8 mouse cellular contexts compared by ENCODE assay signal in the genomic region with DNA sequence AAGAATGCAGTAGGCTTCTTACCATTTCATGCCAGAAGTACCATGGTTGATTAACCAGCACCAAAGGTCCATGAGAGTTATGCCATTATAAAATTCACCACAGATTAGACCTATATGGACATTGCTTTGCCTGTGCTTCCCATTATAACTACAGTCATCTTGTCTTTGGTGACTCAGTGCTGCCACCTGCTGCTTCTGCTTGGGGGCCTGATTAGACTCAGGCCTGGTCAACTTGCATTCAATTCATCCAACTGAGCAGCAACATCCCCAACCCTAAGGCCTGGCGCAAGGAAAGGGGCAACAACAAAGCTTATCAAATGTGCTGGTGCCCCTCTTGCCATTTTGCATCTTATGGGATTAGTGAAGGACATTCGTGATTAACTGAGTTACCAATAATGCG. TPM values are rescaled to one million over a fixed set of nuclear protein-coding genes. Genes with fewer than 3 reads are reported as not detected.
DNase-seq lines count a peak whose midpoint lies in the region; ATAC-seq and TF ChIP-seq lines count a peak whose summit lies in the region.

No protein-coding gene starts in this region.

- no peak for TF ChIP-seq POLR2A in testis, adult 2 months (IDR thresholded peaks at IDR 0.05; ENCODE audit: control insufficient read depth, low read depth, low read length)

- no peaks in the 10 kb centered on the region for H3K27me3 ChIP-seq in heart, embryonic 11.5 days (ENCODE audit: control insufficient read depth, insufficient read depth, low read length)
- no peaks in the 10 kb centered on the region for H3K27me3 ChIP-seq in hindbrain, embryonic 14.5 days (ENCODE audit: control insufficient read depth, insufficient read depth, low read length)
- H3K27me3 ChIP-seq in testis, adult 2 months (ENCODE audit: control insufficient read depth, insufficient read depth, low read length) = no peaks in the 10 kb centered on the region

- ATAC-seq in heart, embryonic 11.5 days (replicated peaks; ENCODE audit: insufficient number of reproducible peaks, low FRiP score, low TSS enrichment) = no peak
- ATAC-seq in hindbrain, embryonic 14.5 days (ENCODE audit: low FRiP score) = no peak

- no peak overlapping the region for H3K4me3 ChIP-seq in heart, embryonic 11.5 days (ENCODE audit: low read depth, low read length)
- no peak overlapping the region for H3K4me3 ChIP-seq in hindbrain, embryonic 14.5 days (replicated peaks; ENCODE audit: low read length)
- no peak overlapping the region for H3K4me3 ChIP-seq in testis, adult 2 months (ENCODE audit: control insufficient read depth, low read depth, low read length)

- TF ChIP-seq CTCF in testis, adult 2 months (IDR thresholded peaks at IDR 0.05; ENCODE audit: control insufficient read depth, insufficient read depth, insufficient replicate concordance, low read depth, low read length) = peak; percentile 62; the same call in 1 of the 2 replicates

- no peak overlapping the region for H3K9ac ChIP-seq in heart, embryonic 11.5 days (ENCODE audit: low read depth, low read length)
- no peak overlapping the region for H3K9ac ChIP-seq in hindbrain, embryonic 14.5 days

- 86% methylated on average over 3 of the region's 3 CpGs for WGBS in heart, embryonic 11.5 days (ENCODE audit: insufficient replicate concordance)
- WGBS in hindbrain, embryonic 14.5 days = 91% methylated on average over 3 of the region's 3 CpGs

- no peaks in the 10 kb centered on the region for H3K9me3 ChIP-seq in heart, embryonic 11.5 days (replicated peaks; ENCODE audit: control insufficient read depth, low read length)
- H3K9me3 ChIP-seq in hindbrain, embryonic 14.5 days (ENCODE audit: control insufficient read depth, low read length) = no peaks in the 10 kb centered on the region

- peak; percentile 83 for DNase-seq in heart, adult 8-10 months (ENCODE audit: low spot score)
- DNase-seq in adrenal gland, postnatal 14 days = peak; percentile 86
- DNase-seq in embryo, embryonic 9.5 days (ENCODE audit: extremely low spot score) = peak; percentile 68
- DNase-seq in hindbrain, embryonic 14.5 days (ENCODE audit: low spot score) = peak; percentile 58
- peak; percentile 80 to 84 for DNase-seq in left cerebral cortex, adult 18-20 months (ENCODE audit: low spot score in 2 of 2)
- DNase-seq in naive thymus-derived CD4-positive, alpha-beta T cell, adult 2 months (ENCODE audit: low read depth) = peak; percentile 71

- no peaks in the 10 kb centered on the region; the same call in 1 of the 2 replicates for H3K36me3 ChIP-seq in heart, embryonic 11.5 days (ENCODE audit: control insufficient read depth, insufficient read depth, low read length)
- peaks cover 23% of the 10 kb centered on the region for H3K36me3 ChIP-seq in hindbrain, embryonic 14.5 days (replicated peaks; ENCODE audit: control insufficient read depth, insufficient read depth)
- H3K36me3 ChIP-seq in testis, adult 2 months (ENCODE audit: control insufficient read depth, insufficient read depth, low read length) = no peaks in the 10 kb centered on the region

- peaks cover 14% of the 10 kb centered on the region for H3K4me1 ChIP-seq in heart, embryonic 11.5 days (ENCODE audit: control insufficient read depth, insufficient read depth, low read length)
- no peaks in the 10 kb centered on the region for H3K4me1 ChIP-seq in hindbrain, embryonic 14.5 days (replicated peaks; ENCODE audit: control insufficient read depth, insufficient read depth, low read length)
- H3K4me1 ChIP-seq in testis, adult 2 months (ENCODE audit: control insufficient read depth, insufficient read depth, low read length) = no peaks in the 10 kb centered on the region

- H3K27ac ChIP-seq in heart, embryonic 11.5 days (ENCODE audit: low read depth, low read length) = no peak overlapping the region
- no peak overlapping the region for H3K27ac ChIP-seq in hindbrain, embryonic 14.5 days
- H3K27ac ChIP-seq in testis, adult 2 months (ENCODE audit: control insufficient read depth, insufficient read depth, low read depth, low read length) = no peak overlapping the region

- no peak overlapping the region for H3K4me2 ChIP-seq in heart, embryonic 11.5 days
- H3K4me2 ChIP-seq in hindbrain, embryonic 14.5 days (replicated peaks) = no peak overlapping the region

RNA-seq across cellular contexts. Expression of a gene that starts 19.3 kb away (rescaled TPM):
- total RNA-seq in heart, adult 8-10 months (2022) = 1 to 10 TPM; 5.6 to 8.6 (median 8.1) TPM
- 16.5 and 18.5 TPM in 2 replicates for polyA plus RNA-seq in heart, embryonic 11.5 days (2014; fragmentation: Nextera tagmentation; extraction: Ambion mirVana)
- total RNA-seq in adrenal gland, postnatal 14 days (2021) = 9.2 and 11.2 TPM in 2 replicates
- 27.5 and 28.3 TPM in 2 replicates for polyA plus RNA-seq in hindbrain, embryonic 14.5 days (2014; fragmentation: Nextera tagmentation; extraction: Ambion mirVana)
- 10 to 100 TPM; 21.0 to 23.3 TPM for total RNA-seq in left cerebral cortex, adult 18-20 months (2021)
- polyA plus RNA-seq in testis, adult 2 months (2012; rRNA removed) = 4.1 and 4.4 TPM in 2 replicates

RNA-seq across cellular contexts. Expression of a gene that starts 28.3 kb away (rescaled TPM):
- not detected for total RNA-seq in heart, adult 8-10 months (2022)
- not detected in 2 replicates for polyA plus RNA-seq in heart, embryonic 11.5 days (2014; fragmentation: Nextera tagmentation; extraction: Ambion mirVana)
- 0.41 TPM in 1 of 2 replicates, not detected in the other for total RNA-seq in adrenal gland, postnatal 14 days (2021)
- polyA plus RNA-seq in hindbrain, embryonic 14.5 days (2014; fragmentation: Nextera tagmentation; extraction: Ambion mirVana) = not detected in 2 replicates
- not detected for total RNA-seq in left cerebral cortex, adult 18-20 months (2021)
- polyA plus RNA-seq in testis, adult 2 months (2012; rRNA removed) = 1.4 and 3.1 TPM in 2 replicates

RNA-seq across cellular contexts. Expression of a gene that starts 32.3 kb away (rescaled TPM):
- 10 to 100 TPM; 48.8 to 58.2 (median 54.8) TPM for total RNA-seq in heart, adult 8-10 months (2022)
- polyA plus RNA-seq in heart, embryonic 11.5 days (2014; fragmentation: Nextera tagmentation; extraction: Ambion mirVana) = 0.39 and 0.52 TPM in 2 replicates
- 36.5 and 38.2 TPM in 2 replicates for total RNA-seq in adrenal gland, postnatal 14 days (2021)
- 0.56 and 0.60 TPM in 2 replicates for polyA plus RNA-seq in hindbrain, embryonic 14.5 days (2014; fragmentation: Nextera tagmentation; extraction: Ambion mirVana)
- 1 to 10 TPM; 9.1 to 9.3 TPM for total RNA-seq in left cerebral cortex, adult 18-20 months (2021)
- polyA plus RNA-seq in testis, adult 2 months (2012; rRNA removed) = 6.5 and 18.8 TPM in 2 replicates
